Mouse (Mus musculus): Measurements from ENCODE around the gene Htt. TPM values are rescaled to one million over a fixed set of nuclear protein-coding genes. Genes with fewer than 3 reads are reported as not detected.

Htt gene
- polyA plus RNA-seq, 1 experiment from 2014 or later, result 4.8 TPM

DNA sequence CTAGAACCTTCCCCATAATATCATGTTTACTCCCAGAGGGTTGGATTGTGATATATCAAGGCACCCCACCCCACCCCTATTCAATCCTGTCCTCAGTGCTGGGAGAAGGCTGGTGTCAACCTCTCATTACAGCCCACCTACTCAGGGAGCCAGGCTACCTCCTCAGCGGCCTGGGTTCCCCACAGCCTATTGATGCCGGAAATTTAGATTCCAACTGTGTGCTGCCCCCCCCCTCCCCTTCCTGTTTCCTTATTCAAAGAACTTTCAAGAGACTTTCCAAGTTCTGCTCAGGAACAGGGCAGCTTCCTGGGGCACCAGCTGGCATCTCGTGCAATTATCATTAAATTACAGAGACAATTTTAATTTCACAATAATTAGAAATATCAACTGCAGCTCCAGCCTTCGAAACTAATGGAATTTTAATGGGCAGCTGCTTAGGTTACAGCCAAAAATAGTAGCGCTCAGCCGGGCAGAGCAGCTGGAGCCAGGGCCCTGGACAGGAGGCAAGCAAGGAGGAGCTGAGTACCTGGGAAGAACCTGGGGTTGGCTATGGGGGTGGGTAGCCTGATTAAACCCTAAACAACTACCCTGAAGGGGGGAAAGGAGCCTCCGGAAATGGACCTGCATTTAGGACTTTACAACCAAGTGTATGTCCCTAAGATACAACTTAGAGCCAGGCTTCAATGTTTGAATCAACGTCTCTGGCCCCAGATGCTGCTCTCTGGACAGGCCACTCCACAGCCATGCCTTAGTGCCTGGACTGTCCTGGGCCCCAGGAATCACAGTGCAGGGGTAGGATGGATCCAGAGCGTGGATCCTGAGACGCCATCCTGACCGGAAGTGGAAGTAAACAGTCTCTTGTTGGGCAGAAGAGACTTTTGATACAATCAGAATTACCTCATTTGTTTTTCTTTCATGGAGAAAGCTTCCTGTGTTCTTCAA, 170.2 kb downstream of the Htt start:
- DNase-seq (no peak), ATAC-seq (ENCODE audit: low read depth) (no peak)
- Histone ChIP-seq H3K9me3 (replicated peaks) (no peaks in the 10 kb centered on the region), H3K4me2 (no peak overlapping the region), H3K9ac (peak overlapping the region; percentile 56; the same call in 1 of the 2 replicates), H3K27ac (peak overlapping the region; percentile 89), H3K4me1 (replicated peaks) (peaks cover 45% of the 10 kb centered on the region), H3K4me3 (replicated peaks) (no peak overlapping the region), H3K27me3 (no peaks in the 10 kb centered on the region), H3K36me3 (no peaks in the 10 kb centered on the region)
- 58% methylated on average over 11 of the region's 11 CpGs for WGBS (ENCODE audit: insufficient replicate concordance)

DNA sequence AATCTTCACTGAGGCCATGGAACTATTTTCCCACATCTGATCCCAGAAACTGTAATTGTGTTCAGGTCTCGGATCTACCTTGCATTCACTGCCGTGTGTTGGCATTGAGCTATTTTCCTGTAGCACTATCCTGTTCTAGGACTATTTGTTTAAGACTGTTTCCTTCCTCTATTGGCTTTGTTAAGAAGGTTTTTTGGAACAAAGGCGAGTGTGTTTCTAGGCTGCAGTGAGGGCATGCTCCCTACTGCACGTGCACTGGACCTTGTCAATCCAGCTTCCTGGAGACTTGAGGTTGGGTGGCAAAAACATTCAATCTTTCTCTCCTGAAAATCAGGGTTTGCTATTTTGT, 170.9 kb downstream of the Htt start:
- 61% methylated on average over 4 of the region's 4 CpGs for WGBS (ENCODE audit: insufficient replicate concordance)
- no peaks in the 10 kb centered on the region for H3K9me3 ChIP-seq (replicated peaks)
- no peak overlapping the region for H3K4me2 ChIP-seq
- no peak overlapping the region for H3K4me3 ChIP-seq (replicated peaks)
- no peaks in the 10 kb centered on the region for H3K36me3 ChIP-seq
- peaks cover 45% of the 10 kb centered on the region for H3K4me1 ChIP-seq (replicated peaks)
- DNase-seq, result no peak
- no peaks in the 10 kb centered on the region for H3K27me3 ChIP-seq
- ATAC-seq (ENCODE audit: low read depth), result no peak
- H3K27ac ChIP-seq, result peak overlapping the region; percentile 89
- no peak overlapping the region for H3K9ac ChIP-seq

DNA sequence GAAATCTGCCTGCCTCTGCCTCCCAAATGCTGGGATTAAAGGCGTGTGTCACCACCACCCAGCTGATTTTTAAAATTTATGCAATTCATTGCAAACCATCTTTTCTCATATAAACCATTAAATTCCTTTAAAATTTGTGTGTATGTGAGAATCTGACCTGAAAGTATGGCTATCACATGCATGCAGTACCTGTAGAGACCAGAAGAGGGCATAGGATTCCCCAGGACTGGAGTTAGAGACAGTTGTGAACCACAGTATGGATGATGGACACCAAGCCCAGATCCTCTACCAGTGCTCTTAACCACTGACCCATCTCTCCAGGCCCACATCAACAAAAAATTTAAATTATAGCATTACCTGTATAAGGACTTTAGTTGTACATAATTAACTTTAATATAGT, 171.9 kb downstream of the Htt start:
- Histone ChIP-seq H3K4me3 (replicated peaks) (no peak overlapping the region), H3K4me1 (replicated peaks) (peaks cover 54% of the 10 kb centered on the region), H3K9me3 (replicated peaks) (no peaks in the 10 kb centered on the region), H3K27ac (no peak overlapping the region), H3K4me2 (no peak overlapping the region), H3K9ac (no peak overlapping the region), H3K27me3 (0 out of 2 replicates have a peak, but pooled peaks cover 3% of the 10 kb centered on the region), H3K36me3 (no peaks in the 10 kb centered on the region)
- DNase-seq, result no peak
- 82% methylated on average over 1 of the region's 1 CpGs for WGBS (ENCODE audit: insufficient replicate concordance)
- no peak for ATAC-seq (ENCODE audit: low read depth)

DNA sequence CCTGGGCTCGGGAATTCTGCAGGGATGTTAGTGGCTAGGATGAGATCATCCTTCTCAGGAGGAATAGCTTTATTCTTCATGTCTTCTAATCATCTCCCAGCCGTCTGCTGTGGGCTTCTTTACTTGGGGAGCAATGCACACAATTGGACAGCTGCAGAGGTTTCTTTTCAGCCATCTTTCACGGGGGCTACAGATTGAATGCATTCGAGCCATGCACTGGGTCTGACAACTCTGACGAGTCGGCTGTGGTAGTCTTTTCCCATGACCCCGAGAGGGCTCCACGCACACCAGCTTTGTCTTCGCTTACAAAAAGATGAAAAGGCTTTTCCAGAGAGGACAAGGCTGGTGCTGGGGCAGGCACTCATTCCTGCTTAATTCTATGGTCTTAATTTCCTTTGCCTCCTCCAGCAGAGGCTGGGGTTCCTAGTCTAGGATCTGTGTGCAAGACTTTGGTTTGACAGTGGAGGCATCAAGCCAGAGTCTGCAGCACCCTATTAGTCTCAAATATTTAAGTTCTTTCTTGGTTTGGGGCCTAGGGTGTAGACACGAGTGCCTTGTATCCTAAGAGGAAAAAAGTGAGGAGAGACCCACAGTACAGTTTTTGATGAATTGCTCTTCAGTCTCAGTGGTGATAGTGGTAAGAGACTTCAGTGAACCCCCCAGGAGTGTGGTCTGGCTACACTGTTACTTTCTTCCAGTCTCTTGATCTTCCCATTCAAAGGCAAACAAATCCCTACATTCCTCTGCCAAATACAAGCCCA, 180.3 kb downstream of the Htt start:
- Histone ChIP-seq H3K9ac (no peak overlapping the region), H3K4me2 (no peak overlapping the region), H3K27me3 (0 out of 2 replicates have a peak, but pooled peaks cover 3% of the 10 kb centered on the region), H3K4me1 (replicated peaks) (peaks cover 28% of the 10 kb centered on the region), H3K36me3 (no peaks in the 10 kb centered on the region), H3K27ac (no peak overlapping the region), H3K9me3 (replicated peaks) (no peaks in the 10 kb centered on the region), H3K4me3 (replicated peaks) (no peak overlapping the region)
- 72% methylated on average over 10 of the region's 10 CpGs for WGBS (ENCODE audit: insufficient replicate concordance)
- ATAC-seq (ENCODE audit: low read depth) (no peak), DNase-seq (no peak)

DNA sequence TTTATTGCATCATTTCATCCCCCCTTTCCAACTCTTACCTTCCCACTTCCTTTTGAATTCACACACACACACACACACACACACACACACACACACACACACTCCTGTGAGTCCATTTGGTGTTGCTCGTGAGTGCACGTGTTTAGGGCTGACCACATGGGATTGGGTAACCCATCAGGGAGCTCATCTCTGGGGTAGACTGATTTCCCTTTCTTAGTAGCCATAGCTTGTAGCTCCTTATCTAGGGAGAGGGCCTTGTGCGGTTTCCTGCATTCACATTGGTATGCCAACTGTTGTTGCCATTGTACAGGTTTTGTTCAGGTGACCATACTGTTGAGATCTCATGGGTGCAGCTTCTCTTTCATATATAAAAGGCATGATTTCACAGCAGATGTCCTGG, 181.9 kb downstream of the Htt start:
- Histone ChIP-seq H3K9ac (no peak overlapping the region), H3K27me3 (no peaks in the 10 kb centered on the region), H3K9me3 (replicated peaks) (no peaks in the 10 kb centered on the region), H3K4me1 (replicated peaks) (peaks cover 30% of the 10 kb centered on the region), H3K36me3 (no peaks in the 10 kb centered on the region), H3K4me2 (no peak overlapping the region), H3K27ac (no peak overlapping the region), H3K4me3 (replicated peaks) (no peak overlapping the region)
- DNase-seq (no peak), ATAC-seq (ENCODE audit: low read depth) (peak; percentile 63)
- 16% methylated on average over 3 of the region's 3 CpGs for WGBS (ENCODE audit: insufficient replicate concordance)

DNA sequence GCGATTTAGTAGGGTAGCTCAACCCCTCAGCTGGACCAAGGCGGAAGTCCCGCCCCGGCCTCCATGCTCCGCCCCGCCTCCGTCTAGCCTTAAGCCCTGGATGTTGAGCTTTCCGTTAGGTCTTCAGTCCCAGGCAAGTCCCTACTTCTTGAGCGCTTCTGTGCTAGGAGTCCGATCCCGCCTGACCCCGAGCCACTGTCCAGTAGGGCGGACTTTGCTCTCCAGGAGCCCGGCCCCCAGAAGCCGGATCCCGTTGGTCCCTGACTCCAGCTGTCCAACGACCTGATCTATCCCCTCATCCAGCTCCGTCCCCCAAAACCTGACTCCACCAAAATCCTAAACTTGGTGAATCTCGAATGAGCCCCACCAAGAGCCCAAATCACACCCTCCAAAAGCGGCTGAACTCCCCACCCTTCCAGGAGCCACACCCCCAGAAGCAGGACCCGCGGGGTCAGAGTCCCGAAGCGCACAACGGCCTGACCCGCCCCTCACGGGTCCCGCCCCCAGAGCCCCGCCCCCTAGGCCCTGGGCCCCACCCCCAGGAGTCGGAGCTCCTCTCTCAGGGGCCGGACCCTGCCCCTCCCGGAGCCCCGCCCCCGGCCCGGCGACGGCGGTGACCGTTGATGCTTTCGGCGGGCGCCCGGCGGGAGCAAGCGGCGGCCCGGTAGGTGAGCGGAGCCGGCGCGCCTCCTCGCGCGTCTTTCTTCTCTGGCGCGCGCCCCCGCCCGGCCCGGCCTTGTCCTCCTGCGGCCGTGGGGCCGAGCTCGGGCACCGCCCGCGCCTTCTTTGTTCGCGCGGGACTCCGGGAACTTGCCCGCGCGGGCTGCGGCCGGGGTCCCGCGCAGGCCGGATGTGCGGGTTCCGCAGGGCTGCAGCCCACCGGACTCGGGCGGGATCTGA, 187.6 kb downstream of the Htt start, which contains the start of gene Rgs12:
Gene Rgs12 (plus strand): TSS at position 585 of the 900 bp plus-strand sequence.
- H3K4me1 ChIP-seq (replicated peaks), result peaks cover 55% of the 10 kb centered on the region
- peak within 1 kb of the TSS; percentile 96 for H3K4me2 ChIP-seq
- H3K4me3 ChIP-seq (replicated peaks), result peak within 1 kb of the TSS; percentile 90
- ATAC-seq (ENCODE audit: low read depth) (peak; percentile 95), DNase-seq (peak; percentile 86)
- WGBS (ENCODE audit: insufficient replicate concordance), result under 1% methylated on average over 79 of the region's 84 CpGs
- H3K9me3 ChIP-seq (replicated peaks), result no peaks in the 10 kb centered on the region
- peak within 1 kb of the TSS; percentile 93 for H3K27ac ChIP-seq
- H3K9ac ChIP-seq, result peak within 1 kb of the TSS; percentile 97
- peaks cover 5% of the 10 kb centered on the region; the same call in 1 of the 2 replicates for H3K36me3 ChIP-seq
- no peaks in the 10 kb centered on the region for H3K27me3 ChIP-seq

DNA sequence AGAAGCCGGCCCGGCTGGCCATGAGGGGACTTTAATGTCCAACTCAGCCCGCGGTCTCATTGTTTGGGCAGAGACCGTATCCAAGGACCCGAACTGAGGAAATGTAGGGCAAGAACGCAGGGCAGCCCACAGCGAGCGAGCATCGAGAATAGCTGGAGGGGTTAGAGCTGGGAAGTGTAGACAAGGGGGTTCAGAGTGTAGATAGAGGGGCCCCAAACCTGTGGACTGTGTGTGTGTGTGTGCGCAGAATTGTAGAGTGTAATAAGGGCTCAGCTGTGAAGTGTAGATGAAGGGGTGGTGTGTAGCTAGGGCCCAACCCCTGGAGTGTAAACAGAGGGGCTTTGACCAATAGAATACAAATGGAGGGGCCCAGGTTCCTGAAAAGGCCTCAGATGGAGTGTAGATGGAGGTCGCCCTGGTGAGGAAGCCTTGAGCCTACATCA, 188.2 kb downstream of the Htt start:
- Histone ChIP-seq H3K9ac (peak overlapping the region; percentile 97), H3K4me3 (replicated peaks) (peak overlapping the region; percentile 90), H3K4me1 (replicated peaks) (peaks cover 55% of the 10 kb centered on the region), H3K36me3 (peaks cover 5% of the 10 kb centered on the region; the same call in 1 of the 2 replicates), H3K4me2 (peak overlapping the region; percentile 96), H3K27ac (peak overlapping the region; percentile 93), H3K27me3 (no peaks in the 10 kb centered on the region), H3K9me3 (replicated peaks) (no peaks in the 10 kb centered on the region)
- no peak for DNase-seq
- peak; percentile 25 for ATAC-seq (ENCODE audit: low read depth)
- 4% methylated on average over 12 of the region's 12 CpGs for WGBS (ENCODE audit: insufficient replicate concordance)

DNA sequence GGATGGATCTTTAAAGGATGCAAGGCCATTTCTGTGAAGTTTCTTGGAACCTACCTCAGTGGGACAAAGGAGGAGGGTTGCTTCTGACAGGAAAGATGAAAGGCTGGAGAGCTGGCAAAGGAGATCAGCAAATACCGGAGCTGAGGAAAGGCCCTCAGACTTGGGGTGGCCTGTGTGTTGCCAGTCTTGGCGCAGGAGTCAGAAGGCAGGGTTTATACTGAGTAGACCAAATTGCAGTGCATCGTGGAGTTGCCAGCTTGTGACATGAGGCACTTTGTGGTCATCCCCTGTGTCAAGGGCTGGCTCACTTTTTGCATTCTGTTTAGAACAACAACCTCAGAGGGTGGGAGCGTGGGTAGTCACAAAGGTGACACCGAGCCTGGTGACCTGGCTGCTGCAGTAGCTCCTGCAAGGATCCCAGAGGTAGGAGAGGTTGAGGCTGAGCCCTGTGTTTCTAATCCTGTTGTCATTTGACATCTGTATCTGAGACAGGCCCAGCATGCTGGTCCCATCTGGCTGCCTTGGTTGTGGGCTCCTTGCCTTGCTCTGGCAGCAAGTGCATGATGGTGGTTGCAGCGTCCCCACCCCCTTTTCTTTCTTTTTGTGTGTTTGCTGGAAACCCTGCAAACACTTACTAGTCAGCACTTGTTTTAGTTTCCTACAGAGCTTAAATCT, 189.1 kb downstream of the Htt start:
- 85% methylated on average over 6 of the region's 6 CpGs for WGBS (ENCODE audit: insufficient replicate concordance)

DNA sequence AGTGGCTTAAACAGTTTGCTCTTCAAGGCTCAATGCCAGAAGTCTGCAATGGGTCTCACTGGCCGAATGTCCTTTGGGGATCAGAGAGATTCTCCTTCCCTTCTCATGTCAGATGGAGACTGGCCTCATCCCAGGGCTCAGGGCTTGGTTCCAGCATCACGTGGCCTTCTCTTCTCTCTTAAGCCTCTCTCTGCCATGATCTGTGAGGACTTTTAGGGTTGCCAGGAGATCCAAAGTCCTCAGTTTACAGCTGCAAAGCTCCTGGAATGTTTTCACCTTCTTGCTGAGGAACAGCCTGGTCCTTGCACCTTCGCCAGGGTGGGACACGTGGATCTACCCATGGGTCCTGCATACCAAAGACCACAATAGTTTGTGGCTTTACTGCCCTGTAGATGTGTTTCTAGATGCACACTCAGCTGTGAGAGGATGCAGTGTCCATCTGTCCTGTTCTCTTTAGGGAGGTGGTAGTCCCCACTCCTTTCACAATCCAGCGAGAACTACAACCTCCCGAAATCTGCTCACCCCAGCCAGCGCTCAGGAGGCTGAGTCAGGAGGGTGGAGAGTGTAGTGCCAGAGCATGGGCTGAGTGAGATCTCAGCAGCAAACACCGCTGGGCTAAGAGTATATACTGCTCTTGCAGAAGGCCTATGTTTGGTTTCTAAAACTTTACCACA, 189.8 kb downstream of the Htt start:
- 89% methylated on average over 8 of the region's 8 CpGs for WGBS (ENCODE audit: insufficient replicate concordance)
- Histone ChIP-seq H3K4me3 (replicated peaks) (no peak overlapping the region), H3K9me3 (replicated peaks) (no peaks in the 10 kb centered on the region), H3K27ac (peak overlapping the region; percentile 93), H3K4me1 (replicated peaks) (peaks cover 67% of the 10 kb centered on the region), H3K27me3 (no peaks in the 10 kb centered on the region), H3K9ac (0 out of 2 replicates have a peak overlapping the region, but pooled peaks have one; percentile 97), H3K4me2 (no peak overlapping the region; the same call in 1 of the 2 replicates), H3K36me3 (peaks cover 5% of the 10 kb centered on the region; the same call in 1 of the 2 replicates)
- no peak for DNase-seq
- no peak for ATAC-seq (ENCODE audit: low read depth)

More for the DNA sequence above, 189.1 kb downstream of the Htt start:
- Histone ChIP-seq H3K4me3 (replicated peaks) (peak overlapping the region; percentile 90), H3K9me3 (replicated peaks) (no peaks in the 10 kb centered on the region), H3K36me3 (peaks cover 5% of the 10 kb centered on the region; the same call in 1 of the 2 replicates), H3K4me2 (peak overlapping the region; percentile 96), H3K27me3 (no peaks in the 10 kb centered on the region), H3K9ac (peak overlapping the region; percentile 97), H3K27ac (peak overlapping the region; percentile 93), H3K4me1 (replicated peaks) (peaks cover 61% of the 10 kb centered on the region)
- DNase-seq (no peak), ATAC-seq (ENCODE audit: low read depth) (no peak)

DNA sequence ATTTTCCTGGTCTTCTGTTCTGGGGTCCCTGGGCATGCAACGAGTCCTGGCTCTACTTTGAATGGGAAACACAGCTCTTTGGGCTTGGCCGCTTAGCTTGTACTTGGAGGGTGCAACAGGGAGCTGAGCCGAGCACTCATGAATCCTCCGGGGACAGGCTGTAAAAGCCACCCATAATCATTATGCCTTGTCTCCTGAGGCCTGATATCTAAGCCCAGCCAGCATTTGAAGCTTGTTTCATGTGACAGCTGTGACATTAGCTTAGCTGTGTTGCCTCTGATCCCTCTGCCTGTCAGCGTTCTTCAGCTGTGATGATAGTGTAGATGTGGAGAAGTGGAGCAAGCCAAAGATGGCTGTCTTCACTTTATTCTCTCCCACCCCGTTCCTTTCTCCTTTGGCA, 193.0 kb downstream of the Htt start:
- Histone ChIP-seq H3K4me2 (no peak overlapping the region), H3K36me3 (peaks cover 5% of the 10 kb centered on the region; the same call in 1 of the 2 replicates), H3K4me1 (replicated peaks) (peaks cover 83% of the 10 kb centered on the region), H3K9ac (no peak overlapping the region), H3K9me3 (replicated peaks) (no peaks in the 10 kb centered on the region), H3K4me3 (replicated peaks) (no peak overlapping the region), H3K27ac (no peak overlapping the region), H3K27me3 (no peaks in the 10 kb centered on the region)
- ATAC-seq (ENCODE audit: low read depth), result no peak
- 63% methylated on average over 6 of the region's 6 CpGs for WGBS (ENCODE audit: insufficient replicate concordance)
- DNase-seq, result no peak
